Mouse (Mus musculus): ENCODE measurements around the gene Tpcn2. TPM values are rescaled to one million over a fixed set of nuclear protein-coding genes. Genes with fewer than 3 reads are reported as not detected.
A peak's percentile ranks its signal among the peaks of the same experiment; 100 is the strongest.

The Tpcn2 gene
- polyA plus RNA-seq, 1 experiment from 2014 or later = 8.8 TPM

DNA sequence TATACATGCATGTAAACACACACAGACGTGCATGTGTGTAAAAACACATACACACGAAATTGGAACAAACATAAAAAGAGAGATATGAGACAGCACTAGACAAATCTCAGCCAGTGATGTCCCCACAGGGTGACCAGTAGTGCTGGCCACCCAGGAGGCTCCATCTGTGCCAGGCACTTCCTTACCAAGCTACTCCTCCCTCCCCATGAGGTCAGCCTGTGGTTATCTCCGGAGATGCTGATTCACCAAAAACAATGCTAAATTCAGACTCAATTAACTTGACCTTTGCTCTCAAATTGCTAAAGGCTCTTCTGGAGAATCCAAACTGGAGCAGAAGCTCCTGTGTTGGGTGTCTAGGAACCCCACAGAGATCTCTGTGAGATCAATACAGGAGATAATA lies 96.0 kb downstream of the Tpcn2 start:
- H3K9ac ChIP-seq = no peak overlapping the region
- no peaks in the 10 kb centered on the region for H3K27me3 ChIP-seq (replicated peaks)
- no peak overlapping the region for H3K4me3 ChIP-seq (replicated peaks)
- H3K9me3 ChIP-seq = no peaks in the 10 kb centered on the region
- H3K4me1 ChIP-seq (replicated peaks) = no peaks in the 10 kb centered on the region
- 66% methylated on average over 3 of the region's 3 CpGs for WGBS
- no peaks in the 10 kb centered on the region for H3K36me3 ChIP-seq
- no peak overlapping the region for H3K4me2 ChIP-seq (replicated peaks)
- no peak overlapping the region for H3K27ac ChIP-seq
- ATAC-seq = no peak

DNA sequence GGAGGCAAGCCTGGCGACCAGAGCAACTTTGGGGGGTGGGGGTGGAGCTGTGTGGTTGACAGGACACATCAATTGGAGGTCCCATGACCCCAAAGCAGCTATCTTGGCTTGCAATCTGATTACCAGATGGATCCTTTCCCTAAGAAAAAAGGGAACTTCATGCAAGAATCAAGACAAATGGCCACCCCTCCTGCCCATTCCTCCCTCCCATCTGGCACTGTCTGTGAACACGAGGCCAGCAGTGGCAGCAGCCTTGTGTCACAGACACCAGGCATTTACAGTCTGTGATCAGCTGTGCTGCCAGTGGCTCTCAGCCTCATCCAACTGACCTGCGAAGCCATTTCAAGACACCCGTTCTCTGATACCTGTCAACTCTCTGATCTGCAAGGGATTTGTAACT lies 101.4 kb downstream of the Tpcn2 start:
- no peak overlapping the region for H3K4me2 ChIP-seq (replicated peaks)
- no peaks in the 10 kb centered on the region for H3K27me3 ChIP-seq (replicated peaks)
- no peak overlapping the region for H3K27ac ChIP-seq
- H3K9me3 ChIP-seq = no peaks in the 10 kb centered on the region
- H3K4me1 ChIP-seq (replicated peaks) = peaks cover 9% of the 10 kb centered on the region
- no peak overlapping the region for H3K9ac ChIP-seq
- no peak overlapping the region for H3K4me3 ChIP-seq (replicated peaks)
- no peak for ATAC-seq
- WGBS = 49% methylated on average over 4 of the region's 4 CpGs
- H3K36me3 ChIP-seq = no peaks in the 10 kb centered on the region

DNA sequence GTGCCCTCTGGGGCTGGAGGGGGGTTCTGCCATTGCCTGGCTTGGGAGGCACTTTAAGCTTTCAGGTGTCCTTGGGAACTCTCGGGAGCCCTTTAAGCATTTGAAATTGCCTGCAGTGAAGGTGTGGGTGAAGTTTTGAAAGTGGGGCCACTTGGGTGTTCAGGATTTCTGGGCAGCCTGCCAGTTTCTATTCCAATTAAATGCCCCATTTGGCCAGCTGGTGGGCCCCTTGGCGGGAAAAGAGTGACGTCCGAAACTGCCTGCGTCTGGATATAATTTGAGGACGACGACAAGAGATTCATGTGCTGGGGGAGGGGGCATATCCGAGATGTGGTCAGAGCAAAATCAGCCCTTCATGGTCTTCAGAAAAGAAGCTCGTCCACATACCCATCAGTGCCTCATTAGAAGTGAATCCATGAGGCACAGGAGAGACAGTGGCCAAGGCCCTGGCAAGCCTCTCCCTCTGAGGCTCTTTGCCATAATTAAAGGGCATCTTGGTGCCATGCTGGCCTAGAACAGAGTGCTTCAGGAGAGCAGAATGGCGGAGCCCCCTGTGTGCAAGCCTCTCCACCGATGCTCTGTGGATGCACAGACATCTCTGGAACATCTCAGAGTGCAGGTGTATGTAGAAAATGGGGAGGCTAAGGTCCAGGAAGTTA lies 102.3 kb downstream of the Tpcn2 start:
- no peak overlapping the region for H3K4me2 ChIP-seq (replicated peaks)
- H3K9me3 ChIP-seq = no peaks in the 10 kb centered on the region
- peaks cover 9% of the 10 kb centered on the region for H3K4me1 ChIP-seq (replicated peaks)
- WGBS = 55% methylated on average over 11 of the region's 11 CpGs
- H3K9ac ChIP-seq = no peak overlapping the region
- H3K27me3 ChIP-seq (replicated peaks) = no peaks in the 10 kb centered on the region
- H3K27ac ChIP-seq = no peak overlapping the region
- no peak overlapping the region for H3K4me3 ChIP-seq (replicated peaks)
- ATAC-seq = no peak
- no peaks in the 10 kb centered on the region for H3K36me3 ChIP-seq

DNA sequence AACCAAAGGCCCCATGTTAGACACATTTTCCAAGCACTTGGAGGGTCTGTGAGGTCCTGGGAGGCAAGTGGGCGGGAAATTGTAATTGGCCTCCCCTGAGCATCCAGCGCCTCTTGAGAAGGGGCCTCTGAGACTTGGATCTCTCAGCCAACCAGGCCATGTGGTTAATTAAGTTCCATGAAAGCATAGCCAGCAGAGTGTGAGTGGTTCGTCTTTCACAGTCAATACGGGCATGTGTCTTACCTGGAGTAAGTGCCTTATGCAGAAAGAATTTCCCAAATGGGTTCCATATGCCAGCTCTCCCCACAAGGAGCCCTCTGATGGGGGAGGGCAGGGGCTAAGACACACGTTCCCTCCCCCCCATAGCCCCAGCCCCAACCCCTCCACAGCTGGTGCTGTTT lies 104.1 kb downstream of the Tpcn2 start:
- Histone ChIP-seq H3K4me1 (replicated peaks) (peaks cover 9% of the 10 kb centered on the region), H3K4me3 (replicated peaks) (no peak overlapping the region), H3K27me3 (replicated peaks) (no peaks in the 10 kb centered on the region), H3K9ac (no peak overlapping the region), H3K4me2 (replicated peaks) (no peak overlapping the region), H3K9me3 (no peaks in the 10 kb centered on the region), H3K27ac (no peak overlapping the region), H3K36me3 (no peaks in the 10 kb centered on the region)
- no peak for ATAC-seq
- 46% methylated on average over 5 of the region's 5 CpGs for WGBS

DNA sequence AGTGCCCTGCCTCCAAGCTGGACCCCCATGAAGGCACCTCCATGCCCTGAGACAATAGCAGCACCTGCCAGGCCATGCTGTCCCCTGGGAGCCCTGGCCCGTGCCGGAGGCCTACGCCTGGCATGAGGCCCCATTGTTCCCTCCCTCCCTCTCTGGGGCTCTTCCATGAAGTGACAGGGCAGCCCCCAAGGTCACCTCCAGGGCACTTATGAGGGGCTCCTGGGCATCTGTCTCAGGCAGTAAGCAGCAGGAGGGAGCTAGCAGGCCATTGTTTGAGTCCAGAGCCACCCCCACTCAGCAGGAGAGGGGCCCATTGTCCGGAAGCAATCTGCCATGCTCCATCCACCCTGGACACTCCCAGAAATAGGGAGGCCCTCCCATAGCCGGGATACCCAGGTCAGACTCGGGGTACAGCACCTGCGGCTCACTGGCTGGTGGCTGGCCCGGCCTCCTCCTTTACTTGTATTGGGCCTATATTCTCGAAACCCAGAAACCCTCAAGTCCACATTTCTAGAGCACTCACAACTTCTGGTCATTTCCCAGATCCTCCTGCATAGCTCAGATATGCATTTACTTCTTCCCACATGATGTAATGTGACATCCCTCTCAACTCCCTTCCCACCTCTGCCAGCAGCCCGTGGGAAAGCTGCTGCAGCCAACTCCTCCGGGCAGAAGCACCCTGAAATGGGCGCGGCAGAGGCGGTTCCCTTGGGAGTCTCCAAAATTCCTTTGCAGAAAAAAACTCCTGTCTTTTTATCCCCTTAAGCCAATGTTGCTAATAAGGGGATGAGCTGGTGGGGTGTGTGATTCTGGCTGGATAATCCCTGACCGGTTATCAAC lies 106.8 kb downstream of the Tpcn2 start:
- no peak overlapping the region for H3K4me3 ChIP-seq (replicated peaks)
- no peak overlapping the region for H3K27ac ChIP-seq
- 57% methylated on average over 15 of the region's 15 CpGs for WGBS
- no peak overlapping the region for H3K4me2 ChIP-seq (replicated peaks)
- no peaks in the 10 kb centered on the region for H3K9me3 ChIP-seq
- no peaks in the 10 kb centered on the region for H3K36me3 ChIP-seq
- no peaks in the 10 kb centered on the region for H3K27me3 ChIP-seq (replicated peaks)
- peaks cover 13% of the 10 kb centered on the region for H3K4me1 ChIP-seq (replicated peaks)
- no peak for ATAC-seq
- H3K9ac ChIP-seq = no peak overlapping the region

DNA sequence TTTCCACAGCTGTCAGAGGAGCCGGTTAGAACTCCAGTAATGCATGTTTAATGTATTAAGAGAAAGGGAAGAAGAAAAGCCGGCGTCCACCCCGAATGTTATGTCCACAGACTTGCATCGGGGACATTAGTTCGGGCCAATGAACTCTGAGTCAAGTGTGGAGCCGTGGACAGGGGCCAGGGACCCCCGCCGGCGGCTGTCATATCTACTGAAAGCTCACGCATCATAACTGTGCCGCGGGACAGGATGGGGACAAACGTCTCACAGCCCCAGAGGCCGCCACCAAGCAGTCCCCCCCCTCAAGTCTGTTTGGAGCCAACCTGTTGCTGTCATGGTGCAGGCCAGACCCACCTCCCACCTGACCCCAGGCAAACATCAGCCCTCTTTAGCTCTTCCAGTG lies 110.2 kb downstream of the Tpcn2 start:
- no peak overlapping the region for H3K27ac ChIP-seq

DNA sequence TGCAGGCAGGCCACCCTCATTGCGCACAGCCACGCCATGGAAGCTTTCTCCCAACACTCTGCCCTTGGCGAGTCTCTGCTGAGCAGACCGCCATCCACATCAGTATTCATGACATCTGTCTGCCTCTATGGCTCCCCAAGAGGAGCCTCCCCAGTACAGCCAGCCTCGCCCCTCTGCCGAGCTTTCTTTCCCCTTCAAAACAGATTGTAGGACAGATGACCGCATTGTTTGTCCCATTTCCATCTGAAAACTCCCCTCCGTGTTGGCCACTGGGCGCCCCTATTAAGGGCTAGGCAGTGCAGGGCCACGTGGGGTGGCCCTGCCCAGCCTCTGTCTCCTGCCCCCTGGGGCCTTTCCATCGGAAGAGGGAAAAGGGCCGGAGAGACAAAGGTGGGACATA lies 110.7 kb downstream of the Tpcn2 start:
- H3K36me3 ChIP-seq = no peaks in the 10 kb centered on the region
- no peak overlapping the region for H3K27ac ChIP-seq
- H3K4me3 ChIP-seq (replicated peaks) = no peak overlapping the region
- H3K9me3 ChIP-seq = no peaks in the 10 kb centered on the region
- no peaks in the 10 kb centered on the region for H3K27me3 ChIP-seq (replicated peaks)
- peaks cover 4% of the 10 kb centered on the region for H3K4me1 ChIP-seq (replicated peaks)
- ATAC-seq = peak; percentile 34; the same call in 1 of the 2 replicates
- no peak overlapping the region for H3K9ac ChIP-seq
- 0 out of 2 replicates have a peak overlapping the region, but pooled peaks have one; percentile 19 for H3K4me2 ChIP-seq (replicated peaks)
- WGBS = 19% methylated on average over 12 of the region's 12 CpGs

More for the DNA sequence above, 110.2 kb downstream of the Tpcn2 start:
- 62% methylated on average over 15 of the region's 15 CpGs for WGBS
- Histone ChIP-seq H3K36me3 (no peaks in the 10 kb centered on the region), H3K4me3 (replicated peaks) (no peak overlapping the region), H3K9me3 (no peaks in the 10 kb centered on the region), H3K27me3 (replicated peaks) (no peaks in the 10 kb centered on the region), H3K4me2 (replicated peaks) (no peak overlapping the region), H3K4me1 (replicated peaks) (peaks cover 4% of the 10 kb centered on the region), H3K9ac (no peak overlapping the region)
- ATAC-seq = no peak

DNA sequence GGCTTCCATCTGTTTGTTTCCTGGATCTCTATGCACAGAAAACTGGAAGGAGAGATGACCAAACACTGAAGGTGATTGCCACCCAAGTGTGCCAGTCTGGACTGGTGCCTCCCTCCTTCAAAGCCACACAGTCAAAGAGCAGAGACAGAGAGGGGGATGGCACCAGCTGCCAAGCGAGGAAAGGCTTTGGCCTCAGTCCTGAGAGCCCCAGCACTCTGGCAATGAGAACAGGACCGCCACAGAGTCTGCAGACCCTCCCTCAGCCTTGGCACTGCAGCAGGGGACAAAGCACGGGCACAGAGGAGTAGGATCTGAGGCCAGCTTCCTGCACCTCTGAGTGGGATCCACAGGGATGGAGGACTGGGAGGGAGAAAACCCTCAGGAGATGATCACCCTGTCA lies 114.1 kb downstream of the Tpcn2 start:
- H3K36me3 ChIP-seq = no peaks in the 10 kb centered on the region

DNA sequence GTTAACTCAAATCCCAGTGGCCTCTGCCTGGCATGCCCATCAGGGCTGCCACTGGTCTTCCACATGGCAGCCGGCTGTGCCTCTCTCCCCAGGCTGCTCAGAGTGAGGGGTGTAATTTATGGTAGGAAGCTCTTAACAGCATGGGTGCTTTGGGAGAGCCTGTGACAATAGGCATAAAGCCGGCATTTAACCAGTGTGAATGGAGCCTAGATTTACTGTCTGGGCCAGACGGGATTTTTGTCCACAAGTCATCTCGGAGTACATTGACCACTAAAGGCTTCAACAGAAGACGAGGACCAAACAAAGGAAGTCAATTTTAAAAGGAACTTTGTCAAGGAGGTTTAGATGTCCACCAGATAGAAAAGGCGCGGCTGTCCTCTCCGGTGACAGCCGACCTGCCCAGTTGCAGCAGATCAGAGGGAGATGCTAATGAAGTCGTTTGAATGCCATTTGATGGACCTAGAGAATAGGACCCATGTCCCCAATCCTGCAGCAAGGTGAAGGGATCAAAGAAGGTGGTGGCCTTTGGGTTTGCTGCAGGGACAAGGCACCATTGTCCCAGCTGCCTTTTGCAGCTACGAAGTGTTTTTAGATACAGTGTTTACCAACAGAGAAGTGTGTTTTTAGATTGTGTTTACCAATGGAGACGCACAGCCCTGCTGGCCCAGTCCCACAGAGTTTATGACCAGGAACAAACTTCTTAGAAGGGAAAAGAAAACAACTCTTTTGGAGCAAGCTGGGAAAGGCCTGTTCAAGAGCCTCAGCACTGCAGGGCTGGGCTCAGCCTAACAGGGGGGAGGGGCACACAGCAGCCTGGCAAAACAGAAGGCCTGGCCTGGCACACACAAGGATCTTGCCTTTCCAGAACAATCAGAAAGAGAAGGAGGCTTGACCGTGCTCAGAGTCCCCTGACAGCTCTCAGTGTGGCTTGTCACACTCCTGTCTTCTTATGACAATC lies 124.2 kb downstream of the Tpcn2 start:
- Histone ChIP-seq H3K36me3 (no peaks in the 10 kb centered on the region), H3K9me3 (no peaks in the 10 kb centered on the region), H3K27me3 (replicated peaks) (no peaks in the 10 kb centered on the region), H3K4me2 (replicated peaks) (no peak overlapping the region), H3K27ac (peak overlapping the region; percentile 46), H3K4me1 (replicated peaks) (peaks cover 5% of the 10 kb centered on the region; the same call in 1 of the 2 replicates), H3K9ac (no peak overlapping the region), H3K4me3 (replicated peaks) (no peak overlapping the region)
- WGBS = 45% methylated on average over 13 of the region's 13 CpGs
- peak; percentile 80 for ATAC-seq

More for the DNA sequence above, 114.1 kb downstream of the Tpcn2 start:
- no peak for ATAC-seq
- no peak overlapping the region for H3K4me2 ChIP-seq (replicated peaks)
- no peaks in the 10 kb centered on the region for H3K9me3 ChIP-seq
- no peak overlapping the region for H3K9ac ChIP-seq
- 78% methylated on average over 3 of the region's 3 CpGs for WGBS
- H3K4me3 ChIP-seq (replicated peaks) = no peak overlapping the region
- H3K27ac ChIP-seq = no peak overlapping the region
- no peaks in the 10 kb centered on the region for H3K27me3 ChIP-seq (replicated peaks)
- H3K4me1 ChIP-seq (replicated peaks) = peaks cover 4% of the 10 kb centered on the region

DNA sequence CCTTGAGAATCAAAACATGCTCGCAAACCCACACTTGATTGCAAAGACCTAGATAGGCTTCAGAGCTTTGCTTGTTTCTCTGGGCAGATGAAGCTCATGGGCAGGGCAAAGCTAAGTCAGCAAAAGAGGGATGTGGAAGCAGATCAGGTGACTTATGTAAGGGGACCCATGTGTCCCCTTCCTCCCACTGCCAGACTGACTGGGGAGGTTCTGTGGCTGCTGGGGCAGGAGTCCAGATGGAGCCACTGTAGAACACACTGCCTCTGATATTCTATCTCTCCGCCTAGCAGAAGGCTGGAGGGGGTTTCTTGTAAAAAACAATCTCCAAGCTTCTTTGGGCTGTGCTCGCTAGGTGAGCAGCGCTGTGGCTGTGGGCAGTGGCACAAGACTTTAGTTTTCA lies 128.1 kb downstream of the Tpcn2 start:
- no peak overlapping the region for H3K4me3 ChIP-seq (replicated peaks)
- no peak overlapping the region for H3K9ac ChIP-seq
- no peak overlapping the region for H3K4me2 ChIP-seq (replicated peaks)
- H3K27ac ChIP-seq = no peak overlapping the region
- no peaks in the 10 kb centered on the region for H3K9me3 ChIP-seq
- no peak for ATAC-seq
- no peaks in the 10 kb centered on the region for H3K36me3 ChIP-seq
- peaks cover 5% of the 10 kb centered on the region; the same call in 1 of the 2 replicates for H3K4me1 ChIP-seq (replicated peaks)
- H3K27me3 ChIP-seq (replicated peaks) = no peaks in the 10 kb centered on the region
- 78% methylated on average over 4 of the region's 4 CpGs for WGBS

DNA sequence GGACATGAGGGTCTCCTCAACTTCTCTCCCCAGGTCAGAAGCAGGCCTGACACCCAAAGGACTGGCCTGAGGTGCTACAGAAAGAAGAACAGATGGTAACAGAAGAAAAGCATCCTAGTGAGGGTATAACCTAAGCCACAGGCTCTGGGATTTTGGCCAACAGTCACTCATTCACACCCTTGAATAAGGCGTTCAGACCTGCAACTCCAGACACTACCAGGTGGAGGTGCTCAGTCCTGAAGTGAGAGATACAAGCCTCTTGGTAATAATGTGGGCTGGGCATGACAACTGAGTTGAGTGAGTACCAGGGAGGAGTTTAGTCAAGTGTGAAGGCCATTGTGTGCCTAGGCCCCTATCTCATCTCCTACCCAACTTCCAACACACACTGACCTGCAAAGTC lies 129.7 kb downstream of the Tpcn2 start:
- H3K4me2 ChIP-seq (replicated peaks) = no peak overlapping the region
- no peak overlapping the region for H3K9ac ChIP-seq
- H3K9me3 ChIP-seq = no peaks in the 10 kb centered on the region
- no peak overlapping the region for H3K27ac ChIP-seq
- H3K36me3 ChIP-seq = no peaks in the 10 kb centered on the region
- ATAC-seq = no peak
- no peak overlapping the region for H3K4me3 ChIP-seq (replicated peaks)
- no peaks in the 10 kb centered on the region for H3K27me3 ChIP-seq (replicated peaks)
- H3K4me1 ChIP-seq (replicated peaks) = no peaks in the 10 kb centered on the region
- 76% methylated on average over 1 of the region's 1 CpGs for WGBS

DNA sequence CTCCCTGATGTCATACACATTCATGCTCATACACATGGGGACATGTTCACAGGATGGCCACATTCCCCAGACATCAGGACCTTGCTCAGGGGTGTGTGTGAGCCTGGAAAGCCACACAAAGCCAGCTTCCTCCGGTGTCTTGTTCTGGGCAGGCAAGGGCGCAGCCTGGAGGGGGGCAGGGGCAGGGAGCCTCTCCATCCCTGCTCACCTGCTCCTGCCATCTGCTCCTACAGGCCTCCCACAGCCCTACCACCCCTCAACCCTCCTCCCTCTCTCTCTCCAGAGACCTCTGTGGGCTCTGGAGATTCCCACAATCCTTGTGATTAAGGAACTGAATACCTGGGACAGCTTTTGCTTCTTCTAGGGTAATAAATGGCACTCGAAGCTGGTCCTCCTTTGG lies 132.0 kb downstream of the Tpcn2 start:
- Histone ChIP-seq H3K4me3 (replicated peaks) (no peak overlapping the region), H3K9me3 (no peaks in the 10 kb centered on the region), H3K27me3 (replicated peaks) (no peaks in the 10 kb centered on the region), H3K4me1 (replicated peaks) (no peaks in the 10 kb centered on the region), H3K36me3 (no peaks in the 10 kb centered on the region), H3K9ac (no peak overlapping the region), H3K4me2 (replicated peaks) (no peak overlapping the region), H3K27ac (no peak overlapping the region)
- ATAC-seq = no peak
- WGBS = 63% methylated on average over 3 of the region's 3 CpGs

Data from intestine, embryonic 15.5 days (tissue).